Mouse (Mus musculus) stomach, postnatal 0 days (tissue): ENCODE measurements at regions not wholly inside any gene's neighbourhood (a gene's known extent, or its start where the extent isn't known, plus 50 kb on each side); places are given as distances from the start of the nearest gene placed in this dataset.

Experiments used
- CTCF ChIP-seq: IDR thresholded peaks from 2 replicates; pipeline ENCODE4 v1.5.1; 2016; ENCODE audit warnings: antibody characterized with exemption, low read depth, mild to moderate bottlenecking, moderate library complexity
- EP300 ChIP-seq: optimal IDR thresholded peaks from 2 replicates; pipeline ENCODE3; 2016; ENCODE audit warnings: antibody characterized with exemption

DNA sequence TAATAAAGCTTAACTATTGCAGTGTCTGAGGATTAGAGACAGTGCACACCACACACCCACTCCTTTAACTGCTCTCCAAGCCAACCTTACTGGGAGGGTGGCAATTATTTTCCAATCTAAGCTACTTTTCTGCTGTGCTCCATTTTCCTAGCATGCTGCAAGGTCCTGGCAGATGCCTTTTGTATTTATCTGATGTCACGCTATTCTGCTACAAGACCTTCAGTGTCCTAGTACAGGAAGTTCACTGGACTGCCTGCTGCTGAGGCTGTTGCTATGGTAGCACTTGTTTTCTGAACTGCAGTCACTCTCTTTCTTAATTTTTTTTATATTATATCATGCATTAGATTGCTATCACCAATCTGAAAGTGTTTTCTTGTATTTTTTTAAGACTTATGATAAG, 319.7 kb upstream of the Itga1 start:
- TF ChIP-seq CTCF: no peak
- TF ChIP-seq EP300: no peak
